Comparison of ENCODE assay signal across 10 mouse cellular contexts in genomic region chr14:41007641-41008040, GRCm38 (mm10). TPM values are rescaled to one million over a fixed set of nuclear protein-coding genes. Genes with fewer than 3 reads are reported as not detected.
DNase-seq lines count a peak whose midpoint lies in the region; ATAC-seq and TF ChIP-seq lines count a peak whose summit lies in the region.
"Had no signal": no experiment of that assay in that cellular context is flagged by ENCODE, and none has a peak within 500 bp of the region (broad histone marks: within the 10 kb centered on the region; RNA-seq: fewer than 3 reads in every experiment).

No protein-coding gene starts in this region.

- no peak overlapping the region for H3K4me3 ChIP-seq in hindbrain, postnatal 0 days (ENCODE audit: low read length)
- H3K4me3 ChIP-seq in hindbrain, embryonic 13.5 days, result no peak overlapping the region
- no peak overlapping the region; the same call in 1 of the 2 replicates for H3K4me3 ChIP-seq in G1E (ENCODE audit: low read depth, low read length)
- peak overlapping the region; percentile 22 for H3K4me3 ChIP-seq in embryonic facial prominence, embryonic 13.5 days
- H3K4me3 ChIP-seq in liver, postnatal 0 days (ENCODE audit: low read depth, low read length), result peak overlapping the region; percentile 17
- H3K4me3 ChIP-seq in midbrain, embryonic 15.5 days, result no peak overlapping the region
- H3K4me3 ChIP-seq: megakaryocyte, embryonic 14.5 days; neural tube, embryonic 12.5 days had no signal

- no peak overlapping the region for H3K9ac ChIP-seq in hindbrain, postnatal 0 days (replicated peaks; ENCODE audit: low read length)
- H3K9ac ChIP-seq in hindbrain, embryonic 13.5 days, result no peak overlapping the region
- H3K9ac ChIP-seq in embryonic facial prominence, embryonic 13.5 days, result no peak overlapping the region
- H3K9ac ChIP-seq in liver, postnatal 0 days (replicated peaks), result peak overlapping the region; percentile 36
- no peak overlapping the region for H3K9ac ChIP-seq in midbrain, embryonic 15.5 days
- H3K9ac ChIP-seq: neural tube, embryonic 12.5 days had no signal

- TF ChIP-seq CTCF in hindbrain, postnatal 0 days (IDR thresholded peaks at IDR 0.05; ENCODE audit: low read depth), result no peak
- no peak for TF ChIP-seq CTCF in G1E (IDR thresholded peaks at IDR 0.05; ENCODE audit: low read depth, low read length)
- no peak for TF ChIP-seq CTCF in liver, postnatal 0 days (IDR thresholded peaks at IDR 0.05; ENCODE audit: low read depth)

- no peaks in the 10 kb centered on the region for H3K36me3 ChIP-seq in hindbrain, postnatal 0 days (ENCODE audit: insufficient read depth, low read length)
- no peaks in the 10 kb centered on the region for H3K36me3 ChIP-seq in hindbrain, embryonic 13.5 days
- H3K36me3 ChIP-seq in G1E (replicated peaks), result peaks cover 48% of the 10 kb centered on the region
- H3K36me3 ChIP-seq in embryonic facial prominence, embryonic 13.5 days, result no peaks in the 10 kb centered on the region; the same call in 1 of the 2 replicates
- H3K36me3 ChIP-seq in liver, postnatal 0 days (replicated peaks; ENCODE audit: insufficient read depth, low read length), result peaks cover 4% of the 10 kb centered on the region
- no peaks in the 10 kb centered on the region for H3K36me3 ChIP-seq in midbrain, embryonic 15.5 days (replicated peaks)
- H3K36me3 ChIP-seq: neural tube, embryonic 12.5 days had no signal

- DNase-seq in hindbrain, postnatal 0 days (ENCODE audit: low spot score), result no peak
- DNase-seq in G1E (ENCODE audit: low spot score), result no peak
- peak; percentile 40 for DNase-seq in liver, postnatal 0 days
- no peak for DNase-seq in cerebellum, adult 11-12 months
- no peak for DNase-seq in cerebellum, adult 18-20 months

- H3K27ac ChIP-seq in hindbrain, postnatal 0 days, result no peak overlapping the region
- H3K27ac ChIP-seq in hindbrain, embryonic 13.5 days, result no peak overlapping the region
- H3K27ac ChIP-seq in embryonic facial prominence, embryonic 13.5 days, result peak overlapping the region; percentile 76
- H3K27ac ChIP-seq in liver, postnatal 0 days (ENCODE audit: low read depth), result peak overlapping the region; percentile 83
- H3K27ac ChIP-seq in midbrain, embryonic 15.5 days, result no peak overlapping the region
- H3K27ac ChIP-seq: neural tube, embryonic 12.5 days had no signal

- no peak overlapping the region for H3K4me2 ChIP-seq in hindbrain, postnatal 0 days (ENCODE audit: low read depth, low read length)
- no peak overlapping the region for H3K4me2 ChIP-seq in hindbrain, embryonic 13.5 days
- peak overlapping the region; percentile 55 for H3K4me2 ChIP-seq in embryonic facial prominence, embryonic 13.5 days
- H3K4me2 ChIP-seq in liver, postnatal 0 days (ENCODE audit: low read depth, low read length), result peak overlapping the region; percentile 63
- H3K4me2 ChIP-seq in midbrain, embryonic 15.5 days, result no peak overlapping the region
- H3K4me2 ChIP-seq: neural tube, embryonic 12.5 days had no signal

- peak; percentile 95 for TF ChIP-seq EP300 in liver, postnatal 0 days (IDR thresholded peaks at IDR 0.05; ENCODE audit: low read depth)

- H3K4me1 ChIP-seq in hindbrain, postnatal 0 days (ENCODE audit: insufficient read depth, low read length), result peaks cover 6% of the 10 kb centered on the region
- H3K4me1 ChIP-seq in hindbrain, embryonic 13.5 days (replicated peaks), result peaks cover 22% of the 10 kb centered on the region
- peaks cover 69% of the 10 kb centered on the region for H3K4me1 ChIP-seq in G1E (ENCODE audit: insufficient read depth, low read depth, low read length)
- peaks cover 57% of the 10 kb centered on the region for H3K4me1 ChIP-seq in embryonic facial prominence, embryonic 13.5 days
- peaks cover 75% of the 10 kb centered on the region for H3K4me1 ChIP-seq in liver, postnatal 0 days (ENCODE audit: insufficient read depth)
- peaks cover 11% of the 10 kb centered on the region for H3K4me1 ChIP-seq in midbrain, embryonic 15.5 days

- WGBS in hindbrain, postnatal 0 days, result 49% methylated on average over 5 of the region's 5 CpGs
- WGBS in hindbrain, embryonic 13.5 days, result 47% methylated on average over 5 of the region's 5 CpGs
- 34% methylated on average over 5 of the region's 5 CpGs for WGBS in embryonic facial prominence, embryonic 13.5 days
- WGBS in liver, postnatal 0 days (ENCODE audit: insufficient replicate concordance), result 27% methylated on average over 5 of the region's 5 CpGs
- 49% methylated on average over 5 of the region's 5 CpGs for WGBS in midbrain, embryonic 15.5 days

- no peaks in the 10 kb centered on the region for H3K27me3 ChIP-seq in hindbrain, postnatal 0 days (ENCODE audit: insufficient read depth, low read length)
- no peaks in the 10 kb centered on the region for H3K27me3 ChIP-seq in hindbrain, embryonic 13.5 days
- H3K27me3 ChIP-seq in G1E (ENCODE audit: insufficient read depth, low read length), result no peaks in the 10 kb centered on the region
- no peaks in the 10 kb centered on the region for H3K27me3 ChIP-seq in embryonic facial prominence, embryonic 13.5 days
- no peaks in the 10 kb centered on the region for H3K27me3 ChIP-seq in liver, postnatal 0 days (ENCODE audit: insufficient read depth, low read length)
- no peaks in the 10 kb centered on the region for H3K27me3 ChIP-seq in midbrain, embryonic 15.5 days (replicated peaks)
- H3K27me3 ChIP-seq: megakaryocyte, embryonic 14.5 days; neural tube, embryonic 12.5 days had no signal

- 0 out of 2 replicates have a peak, but pooled peaks have one; percentile 3 for ATAC-seq in hindbrain, postnatal 0 days
- ATAC-seq in hindbrain, embryonic 13.5 days (ENCODE audit: low FRiP score), result no peak
- ATAC-seq in G1E (ENCODE audit: extremely low read depth, insufficient number of reproducible peaks, low FRiP score, poor library complexity, severe bottlenecking), result peak; percentile 16; the same call in 1 of the 2 replicates
- ATAC-seq in embryonic facial prominence, embryonic 13.5 days (ENCODE audit: insufficient number of reproducible peaks, insufficient read depth, low FRiP score, low TSS enrichment, low read depth), result no peak
- ATAC-seq in liver, postnatal 0 days, result peak; percentile 75
- no peak for ATAC-seq in midbrain, embryonic 15.5 days (replicated peaks)

- no peaks in the 10 kb centered on the region for H3K9me3 ChIP-seq in hindbrain, postnatal 0 days (ENCODE audit: low read length)
- H3K9me3 ChIP-seq in hindbrain, embryonic 13.5 days, result no peaks in the 10 kb centered on the region
- H3K9me3 ChIP-seq in G1E (replicated peaks), result no peaks in the 10 kb centered on the region
- no peaks in the 10 kb centered on the region for H3K9me3 ChIP-seq in embryonic facial prominence, embryonic 13.5 days
- H3K9me3 ChIP-seq in liver, postnatal 0 days (ENCODE audit: low read length), result no peaks in the 10 kb centered on the region
- no peaks in the 10 kb centered on the region for H3K9me3 ChIP-seq in midbrain, embryonic 15.5 days
- H3K9me3 ChIP-seq: megakaryocyte, embryonic 14.5 days; neural tube, embryonic 12.5 days had no signal

RNA-seq across cellular contexts. Expression of gene Fam213a, which starts 5.9 kb away (rescaled TPM):
- total RNA-seq in hindbrain, postnatal 0 days (2014; rRNA removed), result 35.1 and 35.3 TPM in 2 replicates
- 109 and 118 TPM in 2 replicates for polyA plus RNA-seq in hindbrain, postnatal 0 days (2015; fragmentation: Nextera tagmentation; extraction: Ambion mirVana)
- polyA plus RNA-seq in hindbrain, embryonic 13.5 days (2015; fragmentation: Nextera tagmentation; extraction: Ambion mirVana), result 78.5 and 81.6 TPM in 2 replicates
- total RNA-seq in G1E (2014; fragmentation: Nextera tagmentation), result 101 and 113 TPM in 2 replicates
- 57.9 and 59.7 TPM in 2 replicates for total RNA-seq in G1E (2017)
- polyA plus RNA-seq in G1E (2012), result 9.4 and 12.5 TPM in 2 replicates
- 99.4 and 119 TPM in 2 replicates for polyA plus RNA-seq in embryonic facial prominence, embryonic 13.5 days (2015; fragmentation: Nextera tagmentation; extraction: Ambion mirVana)
- polyA plus RNA-seq in liver, postnatal 0 days (2015; fragmentation: Nextera tagmentation; extraction: Ambion mirVana), result 80.4 and 85.0 TPM in 2 replicates
- 85.6 and 88.5 TPM in 2 replicates for polyA plus RNA-seq in midbrain, embryonic 15.5 days (2015; fragmentation: Nextera tagmentation; extraction: Ambion mirVana)

RNA-seq across cellular contexts. Expression of gene Tspan14, which starts 41.0 kb away (rescaled TPM):
- 38.2 and 39.2 TPM in 2 replicates for total RNA-seq in hindbrain, postnatal 0 days (2014; rRNA removed)
- 30.4 and 35.2 TPM in 2 replicates for polyA plus RNA-seq in hindbrain, postnatal 0 days (2015; fragmentation: Nextera tagmentation; extraction: Ambion mirVana)
- 76.4 and 77.0 TPM in 2 replicates for polyA plus RNA-seq in hindbrain, embryonic 13.5 days (2015; fragmentation: Nextera tagmentation; extraction: Ambion mirVana)
- 32.3 and 36.3 TPM in 2 replicates for total RNA-seq in G1E (2014; fragmentation: Nextera tagmentation)
- 23.4 and 27.2 TPM in 2 replicates for total RNA-seq in G1E (2017)
- polyA plus RNA-seq in G1E (2012), result 7.5 and 10.3 TPM in 2 replicates
- 87.6 and 91.1 TPM in 2 replicates for polyA plus RNA-seq in embryonic facial prominence, embryonic 13.5 days (2015; fragmentation: Nextera tagmentation; extraction: Ambion mirVana)
- polyA plus RNA-seq in liver, postnatal 0 days (2015; fragmentation: Nextera tagmentation; extraction: Ambion mirVana), result 22.0 and 24.9 TPM in 2 replicates
- polyA plus RNA-seq in midbrain, embryonic 15.5 days (2015; fragmentation: Nextera tagmentation; extraction: Ambion mirVana), result 68.9 and 75.2 TPM in 2 replicates

Comparison
In these comparisons a context has a peak if more than half of its experiments do, and no peak if none do; other contexts are left out.
1. ATAC-seq: peak in hindbrain, postnatal 0 days (single experiment), G1E (single experiment) and liver, postnatal 0 days (single experiment); none in hindbrain, embryonic 13.5 days (single experiment), embryonic facial prominence, embryonic 13.5 days (single experiment) and midbrain, embryonic 15.5 days (single experiment).
2. H3K27ac ChIP-seq: peak in embryonic facial prominence, embryonic 13.5 days (single experiment) and liver, postnatal 0 days (single experiment); none in hindbrain, postnatal 0 days (single experiment), hindbrain, embryonic 13.5 days (single experiment) and midbrain, embryonic 15.5 days (single experiment).
3. H3K4me2 ChIP-seq: peak in embryonic facial prominence, embryonic 13.5 days (single experiment) and liver, postnatal 0 days (single experiment); none in hindbrain, postnatal 0 days (single experiment), hindbrain, embryonic 13.5 days (single experiment) and midbrain, embryonic 15.5 days (single experiment).
4. H3K4me3 ChIP-seq: peak in embryonic facial prominence, embryonic 13.5 days (single experiment) and liver, postnatal 0 days (single experiment); none in hindbrain, postnatal 0 days (single experiment), hindbrain, embryonic 13.5 days (single experiment), G1E (single experiment) and midbrain, embryonic 15.5 days (single experiment).